ENCODE assay signal across 20 mouse cellular contexts in the genomic region with DNA sequence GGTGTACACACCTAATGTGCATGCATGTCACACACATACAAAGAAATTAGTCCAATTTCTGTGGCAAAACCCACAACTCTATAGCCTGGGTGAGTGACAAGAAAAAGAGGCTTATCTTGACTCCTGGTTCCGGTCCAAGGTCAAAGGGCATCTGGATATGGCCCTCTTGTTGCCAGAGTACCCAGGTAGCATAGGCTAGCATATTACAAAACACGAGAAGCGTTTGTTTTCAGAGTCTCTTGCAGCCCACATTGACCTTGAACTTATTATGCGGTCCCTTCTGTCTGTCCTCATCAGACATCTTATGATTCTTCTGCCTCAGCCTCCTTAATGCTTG. TPM values are rescaled to one million over a fixed set of nuclear protein-coding genes. Genes with fewer than 3 reads are reported as not detected.
DNase-seq lines count a peak whose midpoint lies in the region; ATAC-seq and TF ChIP-seq lines count a peak whose summit lies in the region.
"Had no signal": no experiment of that assay in that cellular context is flagged by ENCODE, and none has a peak within 500 bp of the region (broad histone marks: within the 10 kb centered on the region; RNA-seq: fewer than 3 reads in every experiment).

No protein-coding gene starts in this region.

- no peak overlapping the region for H3K9ac ChIP-seq in heart, embryonic 12.5 days
- no peak overlapping the region for H3K9ac ChIP-seq in kidney, embryonic 16.5 days (replicated peaks; ENCODE audit: low read length)
- no peak overlapping the region for H3K9ac ChIP-seq in liver, embryonic 12.5 days
- H3K9ac ChIP-seq in liver, postnatal 0 days (replicated peaks), result no peak overlapping the region
- H3K9ac ChIP-seq: hindbrain, embryonic 13.5 days; limb, embryonic 12.5 days had no signal

- no peak for TF ChIP-seq EP300 in liver, postnatal 0 days (IDR thresholded peaks at IDR 0.05; ENCODE audit: low read depth)

- H3K36me3 ChIP-seq in heart, embryonic 12.5 days, result peaks cover 18% of the 10 kb centered on the region
- no peaks in the 10 kb centered on the region; the same call in 1 of the 2 replicates for H3K36me3 ChIP-seq in kidney, adult 2 months (ENCODE audit: control insufficient read depth, insufficient read depth, low read length)
- 0 out of 2 replicates have a peak, but pooled peaks cover 18% of the 10 kb centered on the region for H3K36me3 ChIP-seq in kidney, embryonic 16.5 days (ENCODE audit: insufficient read depth, low read length)
- H3K36me3 ChIP-seq in liver, embryonic 12.5 days, result peaks cover 45% of the 10 kb centered on the region
- H3K36me3 ChIP-seq in liver, postnatal 0 days (replicated peaks; ENCODE audit: insufficient read depth, low read length), result peaks cover 9% of the 10 kb centered on the region; the same call in 1 of the 2 replicates

- peaks cover 5% of the 10 kb centered on the region; the same call in 1 of the 2 replicates for H3K27me3 ChIP-seq in heart, embryonic 12.5 days (replicated peaks)
- H3K27me3 ChIP-seq in kidney, adult 2 months (replicated peaks; ENCODE audit: control insufficient read depth, insufficient read depth, low read length), result no peaks in the 10 kb centered on the region
- no peaks in the 10 kb centered on the region for H3K27me3 ChIP-seq in kidney, embryonic 16.5 days (ENCODE audit: insufficient read depth, low read length)
- H3K27me3 ChIP-seq in liver, embryonic 12.5 days (replicated peaks), result no peaks in the 10 kb centered on the region
- H3K27me3 ChIP-seq in liver, postnatal 0 days (ENCODE audit: insufficient read depth, low read length), result no peaks in the 10 kb centered on the region
- H3K27me3 ChIP-seq: hindbrain, embryonic 13.5 days; limb, embryonic 12.5 days had no signal

- H3K27ac ChIP-seq in heart, embryonic 12.5 days (ENCODE audit: poor library complexity, severe bottlenecking), result peak overlapping the region; percentile 72; the same call in 1 of the 2 replicates
- H3K27ac ChIP-seq in kidney, adult 2 months (ENCODE audit: insufficient read depth, low read depth, low read length), result 0 out of 2 replicates have a peak overlapping the region, but pooled peaks have one; percentile 7
- H3K27ac ChIP-seq in kidney, embryonic 16.5 days (ENCODE audit: low read length), result no peak overlapping the region
- no peak overlapping the region for H3K27ac ChIP-seq in liver, embryonic 12.5 days
- peak overlapping the region; percentile 65; the same call in 1 of the 2 replicates for H3K27ac ChIP-seq in liver, postnatal 0 days (ENCODE audit: low read depth)
- H3K27ac ChIP-seq: embryonic facial prominence, embryonic 10.5 days; limb, embryonic 12.5 days had no signal

- ATAC-seq in heart, embryonic 12.5 days (ENCODE audit: insufficient number of reproducible peaks, low FRiP score), result no peak
- no peak for ATAC-seq in kidney, embryonic 16.5 days (ENCODE audit: low FRiP score, low TSS enrichment)
- ATAC-seq in liver, embryonic 12.5 days, result peak; percentile 24
- peak; percentile 41; the same call in 1 of the 2 replicates for ATAC-seq in liver, postnatal 0 days
- ATAC-seq: inflammation-experienced regulatory T-cells, adult 6 months; midbrain, embryonic 16.5 days had no signal

- WGBS in heart, embryonic 12.5 days, result 75% methylated on average over 4 of the region's 4 CpGs
- 79% methylated on average over 4 of the region's 4 CpGs for WGBS in kidney, adult 2 months
- WGBS in kidney, embryonic 16.5 days, result 93% methylated on average over 4 of the region's 4 CpGs
- 79% methylated on average over 4 of the region's 4 CpGs for WGBS in liver, embryonic 12.5 days (ENCODE audit: insufficient replicate concordance)
- WGBS in liver, postnatal 0 days (ENCODE audit: insufficient replicate concordance), result 64% methylated on average over 4 of the region's 4 CpGs

- H3K4me1 ChIP-seq in heart, embryonic 12.5 days (replicated peaks), result peaks cover 13% of the 10 kb centered on the region
- no peaks in the 10 kb centered on the region for H3K4me1 ChIP-seq in kidney, adult 2 months (ENCODE audit: control insufficient read depth, insufficient read depth, low read length)
- H3K4me1 ChIP-seq in kidney, embryonic 16.5 days (ENCODE audit: insufficient read depth, low read length), result peaks cover 6% of the 10 kb centered on the region
- H3K4me1 ChIP-seq in liver, embryonic 12.5 days, result peaks cover 12% of the 10 kb centered on the region
- peaks cover 4% of the 10 kb centered on the region; the same call in 1 of the 2 replicates for H3K4me1 ChIP-seq in liver, postnatal 0 days (ENCODE audit: insufficient read depth)
- H3K4me1 ChIP-seq: embryonic facial prominence, embryonic 10.5 days; hindbrain, embryonic 13.5 days; limb, embryonic 12.5 days had no signal

- no peak overlapping the region for H3K4me3 ChIP-seq in heart, embryonic 12.5 days
- H3K4me3 ChIP-seq in kidney, adult 2 months (ENCODE audit: insufficient read depth, low read depth, low read length), result no peak overlapping the region
- no peak overlapping the region for H3K4me3 ChIP-seq in kidney, embryonic 16.5 days (ENCODE audit: low read length)
- H3K4me3 ChIP-seq in liver, embryonic 12.5 days, result no peak overlapping the region
- no peak overlapping the region for H3K4me3 ChIP-seq in liver, postnatal 0 days (ENCODE audit: low read depth, low read length)
- H3K4me3 ChIP-seq: embryonic facial prominence, embryonic 10.5 days; hindbrain, embryonic 13.5 days; limb, embryonic 12.5 days had no signal

- H3K9me3 ChIP-seq in heart, embryonic 12.5 days (replicated peaks), result no peaks in the 10 kb centered on the region
- no peaks in the 10 kb centered on the region for H3K9me3 ChIP-seq in kidney, embryonic 16.5 days (ENCODE audit: low read length)
- H3K9me3 ChIP-seq in liver, embryonic 12.5 days (replicated peaks), result no peaks in the 10 kb centered on the region
- no peaks in the 10 kb centered on the region for H3K9me3 ChIP-seq in liver, postnatal 0 days (ENCODE audit: low read length)
- H3K9me3 ChIP-seq: embryonic facial prominence, embryonic 10.5 days; hindbrain, embryonic 13.5 days; limb, embryonic 12.5 days had no signal

- H3K4me2 ChIP-seq in heart, embryonic 12.5 days, result no peak overlapping the region
- H3K4me2 ChIP-seq in kidney, embryonic 16.5 days (replicated peaks; ENCODE audit: low read depth, low read length), result no peak overlapping the region
- no peak overlapping the region for H3K4me2 ChIP-seq in liver, embryonic 12.5 days
- no peak overlapping the region for H3K4me2 ChIP-seq in liver, postnatal 0 days (ENCODE audit: low read depth, low read length)
- H3K4me2 ChIP-seq: hindbrain, embryonic 13.5 days; limb, embryonic 12.5 days had no signal

- DNase-seq in heart, postnatal 14 days, result no peak
- no peak for DNase-seq in kidney, adult 2 months
- no peak for DNase-seq in liver
- no peak for DNase-seq in liver, postnatal 0 days
- DNase-seq in ovary, postnatal 36 days (ENCODE audit: low spot score), result no peak
- DNase-seq: B cell, adult 2 months; cerebellum, adult 2 months; cerebellum, postnatal 36 days; lung, adult 2 months; lung, postnatal 4 days; retina, postnatal 1 day; thymus, postnatal 14 days had no signal

- no peak for TF ChIP-seq POLR2A in kidney, adult 2 months (IDR thresholded peaks at IDR 0.05; ENCODE audit: low read depth, low read length)

- TF ChIP-seq CTCF in kidney, adult 2 months (conservative IDR thresholded peaks at IDR 0.05; ENCODE audit: insufficient read depth, insufficient read length, low read depth, low read length), result no peak
- TF ChIP-seq CTCF in liver, postnatal 0 days (IDR thresholded peaks at IDR 0.05; ENCODE audit: low read depth), result no peak

- intact Hi-C loops in heart, postnatal 14 days (cut with DNase I), result no loop called here

RNA-seq across cellular contexts. Expression of gene Tpst1, which starts 12.8 kb away (rescaled TPM):
- 25.8 and 29.4 TPM in 2 replicates for polyA plus RNA-seq in heart, embryonic 12.5 days (2016; fragmentation: Nextera tagmentation; extraction: Ambion mirVana)
- 10 to 100 TPM; 15.7 to 16.9 TPM for total RNA-seq in heart, postnatal 14 days (2021)
- 8.0 and 8.7 TPM in 2 replicates for polyA plus RNA-seq in kidney, adult 2 months (2012; rRNA removed)
- 67.7 and 70.1 TPM in 2 replicates for polyA plus RNA-seq in kidney, embryonic 16.5 days (2015; fragmentation: Nextera tagmentation; extraction: Ambion mirVana)
- 37.1 and 37.2 TPM in 2 replicates for polyA plus RNA-seq in liver, embryonic 12.5 days (2016; fragmentation: Nextera tagmentation; extraction: Ambion mirVana)
- polyA plus RNA-seq in liver, postnatal 0 days (2015; fragmentation: Nextera tagmentation; extraction: Ambion mirVana), result 23.8 and 26.0 TPM in 2 replicates

RNA-seq across cellular contexts. Expression of gene Crcp, which starts 31.2 kb away (rescaled TPM):
- polyA plus RNA-seq in heart, embryonic 12.5 days (2016; fragmentation: Nextera tagmentation; extraction: Ambion mirVana), result 21.2 and 22.5 TPM in 2 replicates
- 10 to 100 TPM; 11.4 to 11.9 TPM for total RNA-seq in heart, postnatal 14 days (2021)
- polyA plus RNA-seq in kidney, adult 2 months (2012; rRNA removed), result 14.4 and 19.3 TPM in 2 replicates
- 43.7 and 46.2 TPM in 2 replicates for polyA plus RNA-seq in kidney, embryonic 16.5 days (2015; fragmentation: Nextera tagmentation; extraction: Ambion mirVana)
- polyA plus RNA-seq in liver, embryonic 12.5 days (2016; fragmentation: Nextera tagmentation; extraction: Ambion mirVana), result 33.9 and 34.7 TPM in 2 replicates
- polyA plus RNA-seq in liver, postnatal 0 days (2015; fragmentation: Nextera tagmentation; extraction: Ambion mirVana), result 19.3 and 20.8 TPM in 2 replicates

RNA-seq across cellular contexts. Expression of gene Asl, which starts 31.2 kb away (rescaled TPM):
- 15.7 and 19.1 TPM in 2 replicates for polyA plus RNA-seq in heart, embryonic 12.5 days (2016; fragmentation: Nextera tagmentation; extraction: Ambion mirVana)
- 1 to 10 TPM; 6.8 to 7.7 TPM for total RNA-seq in heart, postnatal 14 days (2021)
- 440 and 469 TPM in 2 replicates for polyA plus RNA-seq in kidney, adult 2 months (2012; rRNA removed)
- 59.2 and 73.9 TPM in 2 replicates for polyA plus RNA-seq in kidney, embryonic 16.5 days (2015; fragmentation: Nextera tagmentation; extraction: Ambion mirVana)
- 39.1 and 41.1 TPM in 2 replicates for polyA plus RNA-seq in liver, embryonic 12.5 days (2016; fragmentation: Nextera tagmentation; extraction: Ambion mirVana)
- 291 and 304 TPM in 2 replicates for polyA plus RNA-seq in liver, postnatal 0 days (2015; fragmentation: Nextera tagmentation; extraction: Ambion mirVana)

RNA-seq across cellular contexts. Expression of gene Gusb, which starts 57.4 kb away (rescaled TPM):
- 46.8 and 48.1 TPM in 2 replicates for polyA plus RNA-seq in heart, embryonic 12.5 days (2016; fragmentation: Nextera tagmentation; extraction: Ambion mirVana)
- total RNA-seq in heart, postnatal 14 days (2021), result 10 to 100 TPM; 18.5 to 19.0 TPM
- polyA plus RNA-seq in kidney, adult 2 months (2012; rRNA removed), result 26.0 and 26.5 TPM in 2 replicates
- polyA plus RNA-seq in kidney, embryonic 16.5 days (2015; fragmentation: Nextera tagmentation; extraction: Ambion mirVana), result 55.0 and 59.4 TPM in 2 replicates
- polyA plus RNA-seq in liver, embryonic 12.5 days (2016; fragmentation: Nextera tagmentation; extraction: Ambion mirVana), result 44.8 and 49.1 TPM in 2 replicates
- 26.3 and 29.3 TPM in 2 replicates for polyA plus RNA-seq in liver, postnatal 0 days (2015; fragmentation: Nextera tagmentation; extraction: Ambion mirVana)

Comparison
In these comparisons a context has a peak if more than half of its experiments do, and no peak if none do; other contexts are left out.
1. H3K27ac ChIP-seq: peak in heart, embryonic 12.5 days (single experiment), kidney, adult 2 months (single experiment) and liver, postnatal 0 days (single experiment); none in kidney, embryonic 16.5 days (single experiment) and liver, embryonic 12.5 days (single experiment).
2. ATAC-seq: peak in liver, embryonic 12.5 days (single experiment) and liver, postnatal 0 days (single experiment); none in heart, embryonic 12.5 days (single experiment) and kidney, embryonic 16.5 days (single experiment).